Mouse (Mus musculus) embryonic facial prominence, embryonic 10.5 days (tissue): Measurements from ENCODE around the gene Ufsp1. TPM values are rescaled to one million over a fixed set of nuclear protein-coding genes. Genes with fewer than 3 reads are reported as not detected.

Experiments used
- DNase-seq: peaks from one replicate; pipeline ENCODE4 v3.0.0-alpha.2; 2017; ENCODE audit warnings: low spot score
- H3K27ac ChIP-seq: fragments of 300-500 bp; sonication (generic); replicated peaks from 2 replicates; pipeline ENCODE4 v1.5.1; 2016; ENCODE audit warnings: mild to moderate bottlenecking
- H3K27me3 ChIP-seq: fragments of 300-500 bp; sonication (generic); replicated peaks from 2 replicates; pipeline ENCODE4 v1.6.1; 2016; ENCODE audit warnings: low read depth, mild to moderate bottlenecking; ENCODE audit not compliant: poor library complexity, severe bottlenecking
- H3K36me3 ChIP-seq: fragments of 300-500 bp; sonication (generic); replicated peaks from 2 replicates; pipeline ENCODE4 v1.6.1; 2016; ENCODE audit warnings: mild to moderate bottlenecking, moderate library complexity
- H3K4me1 ChIP-seq: fragments of 300-500 bp; sonication (generic); 2 replicates; pipeline ENCODE4 v1.6.1; 2016
- H3K4me3 ChIP-seq: fragments of 300-500 bp; sonication (generic); 2 replicates; pipeline ENCODE4 v1.5.1; 2016; ENCODE audit warnings: mild to moderate bottlenecking, moderate library complexity
- H3K9me3 ChIP-seq: fragments of 300-500 bp; sonication (generic); 2 replicates; pipeline ENCODE4 v1.6.1; 2016; ENCODE audit warnings: mild to moderate bottlenecking
- WGBS: fragments of 180-500 bp; shearing (Covaris S2); methylation state at CpG from one replicate; pipeline ENCODE4 v1.1.7; 2016; 5-methylcytosine and 5-hydroxymethylcytosine counted together
- polyA plus RNA-seq: library from polyadenylated mRNA; unstranded; fragments of >200 nt; fragmentation: Nextera tagmentation; extraction: Ambion mirVana; gene quantifications from 2 replicates; pipeline ENCODE4 v1.2.1, GENCODE M21; 2016

The Ufsp1 gene
- polyA plus RNA-seq, 1 experiment from 2014 or later, result 7.8 TPM

DNA sequence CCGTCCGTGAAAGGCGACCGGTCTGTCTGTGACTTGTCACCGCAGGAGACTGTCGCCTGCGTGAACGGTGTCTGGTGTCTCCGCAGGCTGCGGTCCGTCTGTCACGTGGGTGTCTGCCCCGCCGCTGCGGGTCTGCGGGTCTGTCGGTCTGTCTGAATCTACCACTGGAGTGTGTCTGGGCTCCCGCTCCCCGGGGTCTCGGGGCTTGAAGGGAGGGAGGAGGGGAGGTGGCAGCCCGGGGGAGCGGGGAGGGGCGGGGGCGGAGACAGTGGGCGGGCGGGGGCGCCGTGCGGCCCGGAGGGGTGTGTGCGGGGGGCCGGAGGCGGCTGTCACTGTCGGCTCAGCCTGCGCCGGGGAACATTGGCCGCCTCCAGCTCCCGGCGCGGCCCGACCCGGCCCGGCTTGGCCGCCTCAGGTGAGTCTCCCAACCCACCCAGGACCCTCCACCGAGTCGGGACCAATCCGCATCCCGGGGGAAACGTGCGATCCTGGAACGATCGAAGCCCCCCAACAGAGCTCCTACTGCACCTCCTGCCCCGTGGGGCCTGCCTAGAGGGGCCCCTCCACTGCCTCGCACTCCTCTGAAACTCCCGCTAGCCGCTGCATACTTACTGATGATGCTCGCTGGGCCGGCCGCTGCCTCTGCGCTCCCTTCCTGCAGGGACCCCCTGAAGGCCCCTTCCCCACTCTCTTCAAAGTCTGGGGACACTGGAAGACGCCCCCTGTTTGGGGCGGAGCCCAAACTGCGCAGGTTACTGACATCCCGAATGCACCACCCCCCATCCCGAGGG lies 6.3 kb upstream of the Ufsp1 start:
- DNase-seq, result peak; percentile 53
- Histone ChIP-seq H3K27me3 (peaks cover 64% of the 10 kb centered on the region), H3K9me3 (no peaks in the 10 kb centered on the region; the same call in 1 of the 2 replicates), H3K36me3 (no peaks in the 10 kb centered on the region), H3K4me3 (peak overlapping the region; percentile 59), H3K27ac (peak overlapping the region; percentile 65), H3K4me1 (peaks cover 37% of the 10 kb centered on the region)
- WGBS, result under 1% methylated on average over 65 of the region's 65 CpGs

DNA sequence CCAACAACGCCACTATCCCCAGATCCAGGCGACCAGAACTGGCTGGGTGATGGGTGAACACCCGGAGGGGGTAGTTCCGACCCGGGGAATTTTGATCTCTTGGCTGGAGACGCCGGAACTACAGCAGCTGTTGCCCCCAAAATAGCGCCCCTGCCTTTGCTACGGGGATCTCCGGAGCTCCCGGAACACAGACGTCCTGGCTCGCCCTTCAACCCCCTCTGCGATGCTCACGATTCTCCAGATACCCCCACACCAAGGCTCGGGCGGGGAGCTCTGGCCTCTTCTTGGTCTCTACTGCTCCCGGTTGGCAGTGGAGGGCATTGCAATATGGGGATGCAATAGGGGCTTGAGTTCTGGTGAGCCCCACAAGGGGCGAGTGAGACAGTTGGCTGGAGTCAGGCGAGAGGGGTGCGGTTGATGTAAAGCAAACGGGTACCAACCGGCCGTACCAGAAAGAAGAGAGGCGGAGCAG lies 5.4 kb upstream of the Ufsp1 start:
- H3K27ac ChIP-seq, result peak overlapping the region; percentile 65
- H3K9me3 ChIP-seq, result no peaks in the 10 kb centered on the region
- H3K4me3 ChIP-seq, result peak overlapping the region; percentile 59
- no peaks in the 10 kb centered on the region for H3K36me3 ChIP-seq
- 4% methylated on average over 25 of the region's 25 CpGs for WGBS
- DNase-seq, result peak; percentile 68
- H3K4me1 ChIP-seq, result peaks cover 46% of the 10 kb centered on the region
- H3K27me3 ChIP-seq, result peaks cover 66% of the 10 kb centered on the region

DNA sequence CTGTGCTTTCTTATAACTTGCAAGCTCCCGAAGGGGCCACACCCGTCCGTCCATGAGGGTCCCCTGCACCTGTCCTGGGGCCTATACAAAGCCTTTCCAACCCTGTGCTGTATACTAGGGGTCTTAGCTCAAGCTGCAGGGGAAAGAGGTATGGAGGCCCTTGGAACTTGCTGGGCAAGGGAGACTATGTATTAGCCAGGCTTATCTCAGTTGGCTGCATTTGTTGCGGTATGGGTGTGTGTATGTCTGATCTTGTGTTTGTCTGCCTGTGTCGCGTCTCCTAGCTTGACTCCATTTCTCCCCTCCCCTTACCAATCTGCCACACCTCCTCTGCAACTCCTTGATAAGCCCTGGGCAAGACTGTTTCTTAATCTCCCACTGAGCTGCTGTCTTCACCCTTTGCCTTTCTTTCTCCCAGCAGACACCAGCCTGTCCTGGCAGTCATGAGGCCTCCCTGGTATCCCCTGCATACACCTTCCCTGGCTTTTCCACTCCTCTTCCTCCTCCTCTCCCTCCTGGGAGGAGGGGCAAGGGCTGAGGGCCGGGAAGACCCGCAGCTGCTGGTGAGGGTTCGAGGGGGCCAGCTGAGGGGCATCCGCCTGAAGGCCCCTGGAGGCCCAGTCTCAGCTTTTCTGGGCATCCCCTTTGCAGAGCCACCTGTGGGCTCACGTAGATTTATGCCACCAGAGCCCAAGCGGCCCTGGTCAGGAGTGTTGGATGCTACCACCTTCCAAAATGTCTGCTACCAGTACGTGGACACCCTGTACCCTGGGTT lies 4.7 kb upstream of the Ufsp1 start:
- H3K36me3 ChIP-seq, result peaks cover 2% of the 10 kb centered on the region
- 52% methylated on average over 13 of the region's 13 CpGs for WGBS

DNA sequence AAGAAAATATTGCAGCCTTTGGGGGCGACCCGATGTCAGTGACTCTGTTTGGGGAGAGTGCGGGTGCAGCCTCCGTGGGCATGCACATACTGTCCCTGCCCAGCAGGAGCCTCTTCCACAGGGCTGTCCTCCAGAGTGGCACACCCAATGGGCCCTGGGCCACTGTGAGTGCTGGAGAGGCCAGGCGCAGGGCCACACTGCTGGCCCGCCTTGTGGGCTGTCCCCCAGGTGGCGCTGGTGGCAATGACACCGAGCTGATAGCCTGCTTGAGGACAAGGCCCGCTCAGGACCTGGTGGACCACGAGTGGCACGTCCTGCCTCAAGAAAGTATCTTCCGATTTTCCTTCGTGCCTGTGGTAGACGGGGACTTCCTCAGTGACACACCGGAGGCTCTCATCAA lies 3.8 kb upstream of the Ufsp1 start:
- peak; percentile 62 for DNase-seq
- Histone ChIP-seq H3K4me3 (peak overlapping the region; percentile 59), H3K27ac (no peak overlapping the region), H3K4me1 (peaks cover 58% of the 10 kb centered on the region), H3K27me3 (peaks cover 66% of the 10 kb centered on the region), H3K9me3 (no peaks in the 10 kb centered on the region), H3K36me3 (peaks cover 11% of the 10 kb centered on the region)
- WGBS, result 22% methylated on average over 15 of the region's 15 CpGs

More for the DNA sequence above, 4.7 kb upstream of the Ufsp1 start:
- H3K4me3 ChIP-seq, result peak overlapping the region; percentile 59
- H3K27ac ChIP-seq, result peak overlapping the region; percentile 37; the same call in 1 of the 2 replicates
- no peaks in the 10 kb centered on the region for H3K9me3 ChIP-seq
- DNase-seq, result no peak
- H3K4me1 ChIP-seq, result peaks cover 49% of the 10 kb centered on the region
- H3K27me3 ChIP-seq, result peaks cover 66% of the 10 kb centered on the region

DNA sequence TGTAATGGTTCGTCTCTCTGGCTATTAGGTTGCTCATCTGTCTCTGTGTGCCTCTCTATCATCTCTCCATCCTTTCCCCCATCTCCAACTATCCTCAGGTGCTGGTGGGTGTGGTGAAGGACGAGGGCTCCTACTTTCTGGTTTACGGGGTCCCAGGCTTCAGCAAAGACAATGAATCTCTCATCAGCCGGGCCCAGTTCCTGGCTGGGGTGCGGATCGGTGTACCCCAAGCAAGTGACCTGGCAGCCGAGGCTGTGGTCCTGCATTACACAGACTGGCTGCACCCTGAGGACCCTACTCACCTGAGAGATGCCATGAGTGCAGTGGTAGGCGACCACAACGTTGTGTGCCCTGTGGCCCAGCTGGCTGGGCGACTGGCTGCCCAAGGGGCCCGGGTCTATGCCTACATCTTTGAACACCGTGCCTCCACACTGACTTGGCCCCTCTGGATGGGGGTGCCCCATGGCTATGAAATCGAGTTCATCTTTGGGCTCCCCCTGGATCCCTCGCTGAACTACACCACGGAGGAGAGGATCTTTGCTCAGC lies 3.0 kb upstream of the Ufsp1 start:
- 75% methylated on average over 15 of the region's 15 CpGs for WGBS
- no peaks in the 10 kb centered on the region for H3K9me3 ChIP-seq
- H3K27me3 ChIP-seq, result peaks cover 66% of the 10 kb centered on the region
- DNase-seq, result no peak
- no peak overlapping the region for H3K27ac ChIP-seq
- H3K36me3 ChIP-seq, result peaks cover 19% of the 10 kb centered on the region
- H3K4me1 ChIP-seq, result peaks cover 62% of the 10 kb centered on the region
- H3K4me3 ChIP-seq, result peak overlapping the region; percentile 59; the same call in 1 of the 2 replicates

DNA sequence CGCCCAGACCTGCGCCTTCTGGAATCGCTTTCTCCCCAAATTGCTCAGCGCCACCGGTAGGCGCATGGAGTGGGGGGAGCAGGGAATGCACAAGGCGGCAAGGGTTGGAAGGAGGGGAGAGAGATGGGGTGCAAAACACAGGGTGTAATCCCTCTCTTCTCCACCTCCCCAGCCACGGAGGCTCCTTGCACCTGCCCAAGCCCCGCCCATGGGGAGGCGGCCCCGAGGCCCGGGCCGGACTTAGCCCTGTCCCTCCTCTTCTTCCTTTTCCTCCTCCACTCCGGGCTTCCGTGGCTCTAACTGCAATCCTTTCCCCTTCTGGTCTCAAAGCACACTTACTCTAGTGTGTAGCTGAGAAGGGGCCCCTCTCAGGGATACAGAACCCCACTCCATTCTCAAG lies 1.1 kb upstream of the Ufsp1 start:
- 1% methylated on average over 15 of the region's 15 CpGs for WGBS
- Histone ChIP-seq H3K4me1 (peaks cover 47% of the 10 kb centered on the region), H3K27me3 (peaks cover 51% of the 10 kb centered on the region), H3K27ac (peak overlapping the region; percentile 85), H3K36me3 (peaks cover 37% of the 10 kb centered on the region), H3K4me3 (peak overlapping the region; percentile 64), H3K9me3 (no peaks in the 10 kb centered on the region)
- peak; percentile 82 for DNase-seq

DNA sequence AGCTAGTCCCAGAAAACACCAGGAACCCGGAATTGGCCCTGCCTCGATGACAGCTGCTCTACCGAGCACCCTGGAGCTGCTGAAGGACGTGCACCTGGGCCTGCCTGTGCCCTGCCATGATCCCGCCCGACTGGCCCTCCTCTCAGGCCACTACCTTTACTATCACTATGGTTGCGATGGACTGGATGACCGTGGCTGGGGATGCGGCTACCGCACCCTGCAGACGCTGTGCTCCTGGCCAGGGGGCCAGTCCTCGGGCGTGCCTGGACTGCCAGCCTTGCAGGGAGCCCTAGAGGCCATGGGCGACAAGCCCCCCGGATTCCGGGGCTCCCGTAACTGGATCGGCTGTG lies 290 bp downstream of the Ufsp1 start:
- peak overlapping the region; percentile 85 for H3K27ac ChIP-seq
- H3K27me3 ChIP-seq, result peaks cover 37% of the 10 kb centered on the region
- 5% methylated on average over 18 of the region's 18 CpGs for WGBS
- peaks cover 35% of the 10 kb centered on the region for H3K4me1 ChIP-seq
- H3K9me3 ChIP-seq, result no peaks in the 10 kb centered on the region
- H3K36me3 ChIP-seq, result peaks cover 51% of the 10 kb centered on the region
- DNase-seq, result no peak
- peak overlapping the region; percentile 64 for H3K4me3 ChIP-seq

DNA sequence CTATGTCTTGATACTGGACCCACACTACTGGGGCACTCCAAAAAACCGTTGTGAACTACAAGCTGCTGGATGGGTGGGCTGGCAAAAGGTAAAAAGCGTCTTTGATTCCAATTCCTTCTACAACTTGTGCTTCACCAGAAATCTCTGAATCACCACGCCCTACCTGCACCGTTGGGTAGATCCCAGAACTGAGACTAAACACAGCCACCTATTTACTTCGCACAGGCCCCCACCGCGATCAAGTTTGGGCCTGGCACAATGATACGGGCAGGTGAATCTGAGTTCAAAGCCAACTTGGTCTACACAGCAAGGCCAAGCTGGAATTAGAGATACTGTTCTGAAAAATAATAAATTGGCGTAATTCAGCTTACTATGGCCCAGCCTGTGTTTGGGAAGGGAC lies 867 bp downstream of the Ufsp1 start:
- no peak for DNase-seq
- 81% methylated on average over 9 of the region's 9 CpGs for WGBS
- peaks cover 35% of the 10 kb centered on the region for H3K4me1 ChIP-seq
- H3K4me3 ChIP-seq, result peak overlapping the region; percentile 64
- H3K27me3 ChIP-seq, result peaks cover 31% of the 10 kb centered on the region
- H3K36me3 ChIP-seq, result peaks cover 57% of the 10 kb centered on the region
- H3K9me3 ChIP-seq, result no peaks in the 10 kb centered on the region
- peak overlapping the region; percentile 85 for H3K27ac ChIP-seq

DNA sequence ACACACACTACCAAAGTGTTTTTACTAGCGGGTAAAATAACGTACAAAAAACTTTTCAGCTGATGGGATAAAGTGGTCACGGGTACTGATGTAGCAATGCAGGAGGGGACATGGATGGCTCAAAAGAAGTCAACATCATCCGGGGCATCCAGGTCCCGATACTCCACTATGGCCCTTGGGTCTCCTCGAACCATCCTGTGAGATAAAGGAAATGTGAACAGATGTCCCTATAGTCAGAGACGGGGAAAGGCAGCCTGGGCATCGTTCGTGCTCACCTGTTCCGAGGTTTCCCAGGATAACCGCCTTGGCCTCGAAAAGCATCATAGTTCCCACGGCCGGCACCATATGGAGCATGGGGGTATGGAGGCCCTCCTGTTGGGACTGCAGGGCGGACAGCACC lies 1.3 kb downstream of the Ufsp1 start:
- H3K9me3 ChIP-seq, result no peaks in the 10 kb centered on the region
- 0 out of 2 replicates have a peak overlapping the region, but pooled peaks have one; percentile 64 for H3K4me3 ChIP-seq
- no peak overlapping the region for H3K27ac ChIP-seq
- H3K36me3 ChIP-seq, result peaks cover 61% of the 10 kb centered on the region
- WGBS, result 92% methylated on average over 15 of the region's 15 CpGs
- DNase-seq, result no peak
- peaks cover 32% of the 10 kb centered on the region for H3K4me1 ChIP-seq
- H3K27me3 ChIP-seq, result peaks cover 27% of the 10 kb centered on the region

DNA sequence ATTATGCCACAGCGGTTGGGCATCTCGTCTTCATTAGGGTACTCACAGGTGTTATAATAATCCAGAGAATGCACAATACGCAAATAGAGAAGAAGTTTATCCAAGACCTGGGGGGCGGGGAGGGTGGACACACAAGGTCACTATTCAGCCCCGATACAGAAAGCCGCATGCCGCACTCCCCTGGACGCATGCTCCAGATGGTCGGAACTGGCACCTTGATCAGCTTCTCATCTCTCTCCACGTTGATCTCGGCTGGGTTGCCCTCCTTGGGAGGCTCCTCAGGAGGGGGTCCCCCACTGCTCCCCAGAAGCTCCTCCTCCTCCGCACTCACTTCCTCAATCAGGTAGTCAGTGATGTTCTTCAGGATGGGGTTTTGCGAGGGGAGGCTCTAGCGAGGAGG lies 2.7 kb downstream of the Ufsp1 start:
- Histone ChIP-seq H3K27ac (no peak overlapping the region), H3K9me3 (no peaks in the 10 kb centered on the region), H3K4me3 (no peak overlapping the region), H3K27me3 (peaks cover 12% of the 10 kb centered on the region), H3K4me1 (peaks cover 31% of the 10 kb centered on the region), H3K36me3 (peaks cover 75% of the 10 kb centered on the region)
- no peak for DNase-seq
- WGBS, result 91% methylated on average over 14 of the region's 14 CpGs

DNA sequence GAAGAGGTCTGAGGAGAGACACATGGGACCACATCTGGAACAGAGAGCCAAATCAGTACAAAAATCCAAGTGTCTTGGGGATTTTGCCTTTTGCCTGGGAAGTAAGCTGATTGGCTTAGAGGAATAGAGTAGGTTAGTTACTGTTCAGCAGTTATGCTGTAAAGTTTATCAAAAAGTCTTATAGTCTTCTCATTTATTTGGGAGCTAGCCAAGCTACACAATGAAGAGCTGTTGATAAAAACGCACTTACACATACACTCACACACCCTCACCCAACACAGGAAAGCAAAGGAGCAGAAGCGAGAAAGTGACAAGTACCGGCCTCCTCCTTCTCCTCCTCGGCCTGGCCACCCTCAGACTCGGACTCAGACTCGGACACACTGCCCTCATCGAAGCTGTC lies 4.8 kb downstream of the Ufsp1 start:
- H3K36me3 ChIP-seq, result peaks cover 96% of the 10 kb centered on the region

DNA sequence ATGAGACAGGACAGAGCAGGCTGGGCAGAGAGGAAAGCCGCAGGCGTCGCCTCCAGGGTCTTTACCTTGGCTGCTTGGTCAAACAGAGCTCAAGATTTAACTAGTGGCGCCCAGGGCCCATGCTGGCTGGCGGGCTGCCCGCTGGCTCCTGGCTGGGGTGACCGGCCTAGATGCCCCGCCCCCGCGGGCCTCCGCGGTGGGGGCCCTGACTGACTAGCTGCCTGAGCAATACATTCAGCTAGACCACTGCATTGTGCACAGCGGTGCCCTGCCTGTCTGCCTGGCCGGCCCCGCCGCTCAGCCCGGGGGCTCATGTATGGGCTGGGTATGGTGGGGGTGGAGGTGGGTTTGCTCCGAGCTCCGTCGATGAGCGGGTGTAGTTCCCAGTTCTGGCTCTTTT lies 6.8 kb downstream of the Ufsp1 start:
- no peaks in the 10 kb centered on the region for H3K27me3 ChIP-seq
- no peak overlapping the region for H3K27ac ChIP-seq
- 88% methylated on average over 21 of the region's 21 CpGs for whole genome bisulfite sequencing
- DNase-seq, result peak; percentile 21
- H3K4me3 ChIP-seq, result no peak overlapping the region
- peaks cover 98% of the 10 kb centered on the region for H3K36me3 ChIP-seq
- peaks cover 30% of the 10 kb centered on the region for H3K4me1 ChIP-seq
- no peaks in the 10 kb centered on the region for H3K9me3 ChIP-seq

More for the DNA sequence above, 4.8 kb downstream of the Ufsp1 start:
- peaks cover 26% of the 10 kb centered on the region for H3K4me1 ChIP-seq
- no peak overlapping the region for H3K4me3 ChIP-seq
- no peak overlapping the region for H3K27ac ChIP-seq
- no peaks in the 10 kb centered on the region for H3K27me3 ChIP-seq
- H3K9me3 ChIP-seq, result no peaks in the 10 kb centered on the region
- no peak for DNase-seq
- 92% methylated on average over 7 of the region's 7 CpGs for WGBS
